Mouse (Mus musculus): ENCODE results near the gene Wfikkn1.

Wfikkn1 gene

DNA sequence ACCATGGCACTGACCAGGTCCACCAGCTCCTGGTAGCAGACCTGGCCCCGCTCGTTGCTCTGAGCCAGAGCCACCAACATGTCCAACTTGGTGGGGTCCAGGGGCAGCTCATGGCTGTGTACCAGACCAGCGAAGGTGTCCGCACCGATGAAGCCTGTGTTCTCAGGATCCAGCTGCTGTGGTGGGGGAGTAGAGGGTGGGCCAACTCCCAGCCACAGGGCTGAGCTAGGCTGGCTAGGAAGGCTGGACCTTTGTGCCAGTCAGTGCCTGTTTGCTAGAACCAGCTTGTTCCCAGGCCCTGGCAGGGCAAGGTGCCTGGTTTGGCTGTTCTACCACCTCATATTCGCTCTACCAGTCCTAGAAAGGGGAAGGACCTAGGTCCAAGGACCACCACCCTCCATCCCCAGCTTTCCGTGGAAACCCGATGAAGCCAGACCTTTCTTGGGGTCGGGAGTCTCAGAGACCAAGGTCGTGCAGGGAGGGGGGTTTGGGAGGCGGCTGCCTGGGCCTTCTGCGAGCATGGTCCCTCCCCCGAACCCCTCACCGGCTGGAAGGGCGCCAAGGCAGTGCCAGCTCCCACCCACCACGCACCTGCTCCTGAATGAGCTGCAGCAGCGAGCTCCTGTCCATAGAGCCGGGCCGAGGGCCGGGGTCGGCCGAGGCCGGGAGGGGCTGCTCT is 44.1 kb downstream of the Wfikkn1 start:
- peak; percentile 56 for DNase-seq

DNA sequence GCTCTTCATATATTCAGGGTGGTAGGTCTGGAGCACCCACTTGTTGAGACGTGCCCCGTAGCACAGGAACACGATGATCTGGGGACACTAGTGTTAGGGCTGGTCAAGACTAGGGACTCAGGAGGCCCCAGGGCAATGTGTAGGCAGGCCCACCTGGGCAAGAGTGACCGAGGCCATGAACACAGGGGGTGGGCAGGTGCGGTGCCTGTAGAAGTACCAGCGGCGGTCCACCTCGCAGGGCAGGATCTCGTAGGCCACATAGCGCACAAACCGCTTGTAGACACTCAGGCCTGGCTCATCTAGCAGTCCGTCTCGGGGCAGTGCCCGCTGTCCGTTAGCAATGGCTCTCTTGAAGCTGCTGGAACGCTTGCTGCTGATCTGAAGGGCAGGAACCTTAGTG is 44.8 kb downstream of the Wfikkn1 start:
- peak; percentile 40 for DNase-seq

DNA sequence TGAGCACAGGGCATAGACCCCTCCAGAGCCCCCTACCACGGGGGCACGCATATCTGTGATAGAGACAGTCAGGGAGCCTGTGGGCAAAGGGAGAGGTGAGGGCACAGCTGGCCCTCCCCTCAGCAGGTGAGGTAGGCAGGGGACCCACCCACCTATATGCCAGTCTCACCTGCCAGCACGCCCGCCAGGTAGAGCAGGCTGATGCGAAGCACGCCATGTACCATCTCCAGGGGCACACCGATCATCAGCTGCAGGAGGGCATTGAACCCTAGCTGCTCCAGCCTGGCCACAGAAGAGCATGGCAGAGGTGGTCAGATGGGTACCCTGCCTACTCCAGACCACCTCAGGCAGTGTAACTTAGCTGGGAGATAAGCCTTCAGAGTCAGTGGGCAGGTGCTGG is 45.4 kb downstream of the Wfikkn1 start:
- peak; percentile 43 for DNase-seq

DNA sequence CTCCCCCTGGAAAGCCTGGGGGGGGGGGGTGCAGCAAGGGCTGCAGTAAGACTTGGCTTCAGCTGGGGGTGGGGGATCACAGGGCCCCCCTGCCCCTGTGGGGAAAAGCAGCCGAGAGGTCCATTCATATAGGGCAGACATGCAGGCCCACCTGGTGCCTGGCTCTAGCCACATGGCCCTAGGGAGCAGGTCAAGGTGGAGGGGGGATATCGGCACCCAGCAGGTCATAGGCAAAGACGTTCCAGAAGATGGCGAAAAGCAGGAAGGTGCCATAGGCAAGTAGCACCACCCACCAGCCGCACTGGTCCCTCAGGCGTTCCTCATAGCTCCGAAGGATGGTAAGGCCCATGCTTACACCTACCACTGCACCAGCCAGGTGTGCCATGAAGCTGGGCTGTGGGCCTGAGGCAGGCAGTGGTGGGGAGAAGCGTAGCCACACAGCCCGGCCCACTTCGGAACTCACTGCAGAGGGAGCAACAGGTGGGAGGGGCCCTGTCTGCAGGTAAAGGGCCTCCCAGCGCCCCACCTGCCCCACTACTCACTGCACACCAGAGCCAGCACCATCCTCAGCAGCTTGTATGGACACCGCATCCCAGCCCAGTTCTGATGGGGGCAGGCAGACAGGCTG is 45.9 kb downstream of the Wfikkn1 start:
- DNase-seq: peak; percentile 34

DNA sequence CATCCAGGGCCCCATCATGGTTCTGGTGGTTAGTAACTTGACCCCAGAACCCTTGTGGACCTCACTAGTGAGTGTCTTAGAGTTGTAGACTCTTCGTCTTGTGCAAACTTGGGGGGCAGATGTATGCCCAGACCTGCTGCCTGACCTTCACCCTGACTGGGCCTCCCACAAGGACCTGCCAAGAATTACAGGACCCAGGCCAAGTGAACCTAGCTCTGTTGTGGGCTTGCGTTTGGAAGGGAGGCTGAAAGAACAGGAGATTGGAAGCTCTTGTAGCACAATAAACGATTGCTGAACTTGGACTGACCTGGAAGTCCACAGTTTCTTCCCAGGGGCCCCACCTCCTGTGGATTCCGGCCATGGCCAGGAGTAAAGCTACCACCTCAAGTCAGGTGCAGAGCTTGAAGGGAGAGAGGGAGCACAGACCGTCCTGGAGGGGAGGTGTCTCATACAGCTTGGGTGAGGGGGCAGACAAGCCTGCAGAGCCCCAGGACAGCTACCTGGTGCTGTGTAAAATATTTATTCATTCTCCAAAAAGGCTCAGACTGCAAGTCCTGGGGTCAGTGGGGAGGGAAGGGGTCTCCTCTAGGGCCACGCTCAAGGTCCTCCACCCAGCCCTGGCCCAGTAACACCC is 46.6 kb downstream of the Wfikkn1 start:
- DNase-seq: peak; percentile 58

DNA sequence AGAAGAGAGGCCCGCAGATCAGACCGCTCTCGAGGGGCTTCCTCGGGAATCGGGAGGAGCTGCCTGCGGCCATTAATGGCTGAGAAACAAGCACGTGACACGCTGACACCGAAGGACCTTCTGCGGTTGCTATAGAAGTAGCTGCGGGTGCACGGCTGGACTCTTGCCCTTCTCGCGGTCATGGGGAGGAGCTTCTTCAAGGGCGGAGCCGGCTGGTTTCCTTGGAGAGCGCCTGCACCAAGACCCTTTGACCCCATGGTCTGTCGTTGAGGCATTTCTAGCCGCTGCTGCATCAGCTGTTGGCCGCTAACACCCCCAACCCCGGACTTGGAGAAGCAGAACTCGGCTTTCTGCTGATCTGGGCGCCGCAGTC is 47.4 kb downstream of the Wfikkn1 start, which contains the start of gene Stub1:
Gene Stub1, minus strand, starts transcription at position 114 of the 373 bp plus-strand sequence.
- DNase-seq: peak; percentile 97

DNA sequence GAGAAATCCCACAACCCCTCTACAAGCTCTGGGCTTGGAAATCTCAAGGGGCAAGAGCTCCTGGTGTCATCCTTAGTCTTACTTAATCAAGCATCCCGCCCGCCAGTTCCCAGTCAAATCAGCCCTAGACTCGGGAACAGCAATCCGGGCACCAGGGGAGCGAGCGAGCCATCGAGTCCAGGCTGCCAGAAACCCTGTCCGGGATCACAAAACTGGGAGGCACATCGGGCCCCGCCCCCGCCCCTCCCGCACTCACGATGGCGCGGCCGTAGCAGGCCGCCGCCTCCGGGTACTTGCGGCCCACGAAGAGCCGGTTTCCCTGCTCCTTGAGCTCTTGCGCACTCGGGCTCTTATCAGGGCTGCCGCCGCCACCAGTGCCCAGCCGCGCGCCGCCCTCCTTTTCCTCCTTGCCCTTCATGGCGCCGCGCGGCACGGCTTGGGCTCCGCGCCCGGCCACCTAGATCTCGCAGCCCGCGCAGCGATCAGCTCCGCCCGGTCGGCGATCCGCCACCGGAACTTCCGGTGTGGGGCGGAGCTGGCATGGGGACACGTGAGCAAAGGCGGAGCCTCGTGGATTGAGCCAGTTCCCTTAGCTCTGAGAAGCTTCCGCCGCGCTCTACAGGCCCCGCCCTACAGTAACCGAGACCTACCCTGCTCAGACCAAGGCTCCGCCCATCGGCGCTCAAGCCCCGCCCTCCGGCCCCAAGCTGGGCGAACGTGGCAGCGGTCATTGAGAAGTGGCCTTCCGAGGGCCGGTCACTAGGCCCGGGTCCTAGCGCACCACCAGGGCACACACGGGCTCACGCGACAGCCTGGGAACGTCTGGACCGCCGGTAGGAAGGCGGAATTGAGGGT is 48.0 kb downstream of the Wfikkn1 start:
- DNase-seq: peak; percentile 100

DNA sequence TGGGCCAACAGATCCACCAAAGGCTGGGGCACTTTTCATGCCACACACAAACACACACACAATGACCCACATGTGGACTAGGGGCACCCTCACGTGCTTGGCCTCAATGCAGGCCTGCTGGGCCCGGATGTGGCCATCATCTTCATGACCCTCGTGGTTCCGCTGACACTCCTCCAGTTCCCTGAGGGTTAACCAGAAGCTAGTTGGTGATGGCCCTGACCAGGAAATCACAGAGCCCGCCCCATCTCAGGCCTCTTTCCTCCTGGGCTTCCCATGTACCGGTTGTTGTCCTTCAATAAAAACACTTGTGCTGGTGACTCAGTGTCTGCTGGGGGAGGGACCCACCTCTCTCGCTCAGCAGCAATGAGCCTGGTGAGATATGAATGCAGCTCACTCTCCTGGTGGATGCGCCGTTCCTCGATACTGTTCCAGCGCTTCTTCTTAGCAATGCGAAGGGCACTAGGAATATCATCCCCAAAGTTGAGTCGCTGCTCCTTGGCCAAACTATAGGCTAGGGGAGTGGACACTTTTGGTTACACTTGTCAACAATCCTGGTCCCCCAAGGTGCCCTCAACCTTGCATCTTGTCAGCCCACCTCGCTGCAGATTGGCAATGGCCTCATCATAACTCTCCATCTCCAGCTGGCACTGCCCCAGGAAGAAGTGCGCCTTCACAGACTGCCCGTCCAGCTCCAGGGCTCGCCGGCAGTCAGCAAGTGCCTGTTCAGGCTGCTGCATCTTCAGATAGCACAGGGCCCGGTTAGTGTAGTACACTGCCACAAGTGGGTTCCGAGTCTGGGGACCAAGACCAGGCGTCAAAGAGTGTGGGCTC is 49.0 kb downstream of the Wfikkn1 start:
- peak; percentile 57 for DNase-seq

DNA sequence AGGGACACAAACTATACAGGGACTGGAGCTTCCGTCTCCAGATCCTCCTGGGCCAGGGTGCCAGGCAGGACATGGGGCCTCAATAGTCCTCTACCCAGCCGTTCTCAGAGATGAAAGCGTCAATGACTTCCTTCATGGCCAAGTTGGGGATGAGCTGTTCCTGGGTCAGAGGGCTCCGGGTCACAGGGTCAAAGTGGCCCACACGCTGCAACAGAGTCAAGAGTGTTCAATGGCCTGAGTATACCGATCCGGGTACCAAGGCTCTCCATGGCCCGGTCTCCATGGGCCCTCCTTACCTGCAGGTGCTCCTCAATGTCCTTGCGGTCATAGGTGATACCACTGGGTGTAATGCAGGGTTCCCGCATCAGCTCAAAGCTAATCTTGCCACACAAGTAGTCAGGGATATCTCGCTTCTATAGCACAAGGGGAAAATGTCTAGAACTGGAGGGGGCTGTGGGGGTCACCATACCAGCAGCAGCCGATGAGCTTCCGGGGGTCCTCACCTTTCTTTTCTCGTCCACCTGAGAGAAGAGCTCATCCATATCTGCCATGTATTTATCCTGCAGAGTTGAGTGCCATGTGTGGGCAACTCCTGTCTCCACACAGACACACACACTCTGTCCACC is 49.7 kb downstream of the Wfikkn1 start:
- DNase-seq: peak; percentile 29

DNA sequence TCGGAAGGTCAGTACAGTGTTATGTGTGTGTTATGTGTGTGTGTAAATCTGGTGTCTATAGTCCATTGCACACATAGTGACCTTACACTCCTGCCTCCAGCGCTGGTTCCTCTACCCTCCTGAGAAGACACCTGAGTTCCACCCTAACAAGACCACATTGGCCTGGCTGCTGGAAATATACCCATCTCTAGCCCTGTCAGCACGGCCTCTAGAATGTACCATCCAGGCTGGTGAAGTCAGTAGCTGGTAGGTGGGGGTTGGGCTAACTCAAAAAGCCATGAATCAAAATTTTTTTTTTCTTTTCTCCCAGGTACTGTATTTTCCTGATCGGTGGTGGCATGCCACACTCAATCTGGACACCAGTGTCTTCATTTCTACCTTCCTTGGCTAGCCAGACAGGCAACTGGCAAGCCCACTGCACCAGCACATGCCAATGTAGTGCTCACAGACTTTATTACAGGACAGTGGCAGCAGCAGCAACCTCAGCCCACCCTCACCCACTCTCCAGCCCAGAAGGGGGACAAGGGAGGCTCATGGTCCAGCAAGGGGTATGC is 50.4 kb downstream of the Wfikkn1 start:
- peak; percentile 13 for DNase-seq

DNA sequence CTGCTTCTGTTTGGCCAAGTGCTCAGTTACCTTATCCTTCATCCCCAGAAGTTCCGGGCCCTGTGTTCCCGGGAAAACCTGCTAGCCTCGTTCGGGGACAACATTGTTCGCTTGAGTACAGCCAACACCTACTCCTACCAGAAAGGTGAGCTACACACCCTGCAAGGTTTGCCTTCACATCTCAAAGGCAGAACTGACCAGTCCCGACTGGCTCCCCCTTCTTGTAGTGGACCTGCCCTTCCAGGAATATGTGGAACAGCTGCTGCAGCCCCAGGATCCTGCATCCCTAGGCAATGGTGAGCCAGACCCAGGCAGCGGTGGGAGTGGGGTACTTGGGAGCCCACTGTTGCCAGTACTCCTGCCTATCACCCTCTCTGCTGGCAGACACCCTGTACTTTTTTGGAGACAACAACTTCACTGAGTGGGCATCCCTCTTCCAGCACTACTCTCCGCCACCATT is 51.1 kb downstream of the Wfikkn1 start:
- DNase-seq: peak; percentile 32

DNA sequence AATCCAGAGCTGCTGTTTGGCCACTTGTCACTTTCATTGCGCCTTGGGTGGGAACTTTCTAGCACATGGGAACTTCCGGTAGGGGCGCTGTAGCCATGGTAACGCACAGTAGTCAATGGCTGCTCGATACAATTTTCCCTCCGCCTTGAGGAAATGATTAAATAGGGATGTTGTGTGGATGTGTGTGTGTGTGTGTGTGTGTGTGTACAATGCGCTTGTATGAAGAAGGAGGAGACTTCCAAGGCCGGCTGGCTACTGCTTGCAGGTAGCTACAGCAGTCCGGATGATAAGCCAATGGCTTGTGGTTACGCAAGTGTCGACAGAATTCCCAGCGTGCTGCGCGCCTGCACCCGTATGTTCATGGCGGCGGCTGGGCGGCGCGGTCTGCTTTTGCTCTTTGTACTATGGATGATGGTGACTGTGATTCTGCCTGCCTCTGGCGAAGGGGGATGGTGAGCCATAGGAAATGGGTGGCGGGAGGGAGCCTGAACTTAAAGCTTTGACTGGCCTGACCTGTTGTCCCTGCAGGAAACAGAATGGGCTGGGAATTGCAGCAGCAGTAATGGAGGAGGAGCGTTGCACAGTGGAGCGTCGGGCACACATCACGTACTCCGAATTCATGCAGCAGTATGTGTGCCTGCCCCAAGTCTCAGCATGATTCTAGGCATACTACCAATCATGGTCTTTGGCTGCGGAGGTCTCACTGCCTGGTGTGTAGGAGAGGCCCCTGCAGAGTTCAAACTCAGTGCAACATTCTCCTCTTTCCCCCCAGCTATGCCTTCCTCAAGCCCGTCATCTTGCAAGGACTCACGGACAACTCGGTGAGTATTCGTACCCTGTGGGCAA is 51.7 kb downstream of the Wfikkn1 start, which contains the start of gene Jmjd8:
Gene Jmjd8, plus strand, starts transcription at position 156 of the 846 bp plus-strand sequence.
- DNase-seq: peak; percentile 89

DNA sequence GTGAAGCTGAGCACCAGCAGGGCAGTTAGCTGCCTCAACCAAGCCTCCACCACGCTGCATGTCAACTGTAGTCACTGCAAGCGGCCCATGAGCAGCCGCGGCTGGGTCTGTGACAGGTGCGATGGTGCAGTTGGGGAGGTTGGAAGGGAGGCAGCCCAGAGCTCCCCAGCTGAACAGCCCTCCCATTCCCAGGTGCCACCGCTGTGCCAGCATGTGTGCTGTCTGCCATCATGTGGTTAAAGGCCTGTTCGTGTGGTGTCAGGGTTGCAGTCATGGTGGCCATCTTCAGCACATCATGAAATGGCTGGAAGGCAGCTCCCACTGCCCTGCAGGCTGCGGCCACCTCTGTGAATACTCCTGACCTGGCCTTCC is 52.4 kb downstream of the Wfikkn1 start:
- peak; percentile 30 for DNase-seq

Data from kidney, postnatal 10 days (tissue).